Mouse (Mus musculus) heart, adult 2 months (tissue): Measurements from ENCODE around the gene Adamts18.

ENCODE experiments used
- CTCF ChIP-seq: fragments of 200-600 bp; IDR thresholded peaks from 2 replicates; pipeline ENCODE4 v1.8.1; 2022; ENCODE audit warnings: antibody characterized with exemption, mild to moderate bottlenecking, moderate library complexity
- EP300 ChIP-seq: fragments of 200-500 bp; IDR thresholded peaks from 2 replicates; pipeline ENCODE4 v1.6.1; 2011; ENCODE audit warnings: low read depth, low read length, control low read depth; ENCODE audit not compliant: insufficient read depth
- POLR2A ChIP-seq: fragments of 200-500 bp; IDR thresholded peaks from 2 replicates; pipeline ENCODE4 v1.6.1; 2011; ENCODE audit warnings: mild to moderate bottlenecking, low read depth, low read length, control low read depth; ENCODE audit not compliant: insufficient read depth

GRCm38 (mm10) chr8:113801551-113801950 is 47.0 kb downstream of the Adamts18 start:
- TF ChIP-seq EP300 (no peak), POLR2A (no peak), CTCF (no peak)
